Mouse (Mus musculus) kidney, postnatal 0 days (tissue): Measurements from ENCODE around the gene Ppp1ca. TPM values are rescaled to one million over a fixed set of nuclear protein-coding genes. Genes with fewer than 3 reads are reported as not detected.
A peak's percentile ranks its signal among the peaks of the same experiment; 100 is the strongest.

Experiments used
- ATAC-seq: fragments of 200-750 bp; cut with Nextera tagmentation; replicated peaks from 2 replicates; pipeline ENCODE4 v1.8.0; 2017; ENCODE audit warnings: low read depth, moderate number of reproducible peaks, moderate TSS enrichment, moderate library complexity; ENCODE audit not compliant: low FRiP score
- DNase-seq: peaks from one replicate; pipeline ENCODE4 v3.0.0-alpha.2; 2016; ENCODE audit warnings: low spot score
- H3K27ac ChIP-seq: fragments of 300-500 bp; sonication (generic); 2 replicates; pipeline ENCODE4 v1.5.1; 2014; ENCODE audit warnings: mild to moderate bottlenecking
- H3K27me3 ChIP-seq: fragments of 300-500 bp; sonication (generic); 2 replicates; pipeline ENCODE4 v1.6.1; 2014; ENCODE audit warnings: low read length, mixed read lengths; ENCODE audit not compliant: insufficient read depth
- H3K36me3 ChIP-seq: fragments of 300-500 bp; sonication (generic); 2 replicates; pipeline ENCODE4 v1.6.1; 2014; ENCODE audit warnings: low read length, mixed read lengths; ENCODE audit not compliant: insufficient read depth
- H3K4me1 ChIP-seq: fragments of 300-500 bp; sonication (generic); replicated peaks from 2 replicates; pipeline ENCODE4 v1.6.1; 2014; ENCODE audit warnings: antibody characterized with exemption, low read length, mixed read lengths; ENCODE audit not compliant: insufficient read depth
- H3K4me2 ChIP-seq: fragments of 300-500 bp; sonication (generic); 2 replicates; pipeline ENCODE4 v1.6.1; 2014; ENCODE audit warnings: mild to moderate bottlenecking, low read length, moderate library complexity, mixed read lengths
- H3K4me3 ChIP-seq: fragments of 300-500 bp; sonication (generic); replicated peaks from 2 replicates; pipeline ENCODE4 v1.5.1; 2014; ENCODE audit warnings: low read depth, low read length
- H3K9ac ChIP-seq: fragments of 300-500 bp; sonication (generic); 2 replicates; pipeline ENCODE4 v1.6.1; 2014; ENCODE audit warnings: low read depth, low read length
- H3K9me3 ChIP-seq: fragments of 300-500 bp; sonication (generic); replicated peaks from 2 replicates; pipeline ENCODE4 v1.6.1; 2016; ENCODE audit warnings: low read length, inconsistent platforms, mixed read lengths
- CTCF ChIP-seq: IDR thresholded peaks from 2 replicates; pipeline ENCODE4 v1.5.1; 2016; ENCODE audit warnings: antibody characterized with exemption, low read depth, mild to moderate bottlenecking, moderate library complexity
- WGBS: fragments of 180-500 bp; shearing (Covaris S2); extraction: QIAGEN DNeasy Blood & Tissue Kit; methylation state at CpG from one replicate; pipeline ENCODE4 v1.1.7; 2014; 5-methylcytosine and 5-hydroxymethylcytosine counted together
- polyA plus RNA-seq: library from polyadenylated mRNA; unstranded; fragments of >200 nt; fragmentation: Nextera tagmentation; extraction: Ambion mirVana; gene quantifications from 2 replicates; pipeline ENCODE4 v1.2.1, GENCODE M21; 2015

The Ppp1ca gene
- polyA plus RNA-seq, 1 experiment from 2014 or later, result 804 TPM

- Histone ChIP-seq H3K4me3 (no peak overlapping the region), H3K9ac (no peak overlapping the region), H3K27ac (no peak overlapping the region), H3K4me2 (no peak overlapping the region), H3K36me3 (no peaks in the 10 kb centered on the region), H3K27me3 (0 out of 2 replicates have a peak, but pooled peaks cover under 1% of the 10 kb centered on the region), H3K9me3 (no peaks in the 10 kb centered on the region), H3K4me1 (peaks cover 9% of the 10 kb centered on the region)
- ATAC-seq (no peak; the same call in 1 of the 2 replicates), DNase-seq (peak; percentile 67)
- TF ChIP-seq CTCF, result no peak
- 42% methylated on average over 3 of the region's 3 CpGs for WGBS
Measured at GRCm38 (mm10) chr19:4181892-4182291, 10.0 kb upstream of the Ppp1ca start.

GRCm38 (mm10) chr19:4183689-4184088 is 8.2 kb upstream of the Ppp1ca start:
- Histone ChIP-seq H3K4me1 (peaks cover 9% of the 10 kb centered on the region), H3K36me3 (no peaks in the 10 kb centered on the region), H3K27me3 (no peaks in the 10 kb centered on the region), H3K9me3 (no peaks in the 10 kb centered on the region), H3K4me2 (no peak overlapping the region), H3K27ac (no peak overlapping the region), H3K4me3 (no peak overlapping the region), H3K9ac (no peak overlapping the region)
- DNase-seq, result no peak
- ATAC-seq, result no peak
- WGBS, result 92% methylated on average over 2 of the region's 2 CpGs
- no peak for TF ChIP-seq CTCF

- DNase-seq (no peak), ATAC-seq (no peak; the same call in 1 of the 2 replicates)
- Histone ChIP-seq H3K4me3 (no peak overlapping the region), H3K9me3 (no peaks in the 10 kb centered on the region), H3K27me3 (no peaks in the 10 kb centered on the region), H3K27ac (peak overlapping the region; percentile 63; the same call in 1 of the 2 replicates), H3K4me2 (no peak overlapping the region), H3K4me1 (peaks cover 9% of the 10 kb centered on the region), H3K9ac (peak overlapping the region; percentile 14; the same call in 1 of the 2 replicates), H3K36me3 (no peaks in the 10 kb centered on the region)
- no peak for TF ChIP-seq CTCF
- WGBS, result 41% methylated on average over 15 of the region's 15 CpGs
Measured at GRCm38 (mm10) chr19:4184976-4185975, 6.6 kb upstream of the Ppp1ca start.

GRCm38 (mm10) chr19:4187303-4187702 is 4.6 kb upstream of the Ppp1ca start:
- Histone ChIP-seq H3K36me3 (no peaks in the 10 kb centered on the region), H3K4me3 (no peak overlapping the region), H3K27ac (no peak overlapping the region), H3K4me2 (no peak overlapping the region), H3K9ac (no peak overlapping the region), H3K27me3 (no peaks in the 10 kb centered on the region), H3K4me1 (peaks cover 22% of the 10 kb centered on the region), H3K9me3 (no peaks in the 10 kb centered on the region)
- ATAC-seq, result no peak
- TF ChIP-seq CTCF, result no peak
- WGBS, result 63% methylated on average over 3 of the region's 3 CpGs
- no peak for DNase-seq

- no peak overlapping the region for H3K4me2 ChIP-seq
- no peak overlapping the region for H3K9ac ChIP-seq
- H3K36me3 ChIP-seq, result peaks cover 4% of the 10 kb centered on the region
- no peak overlapping the region for H3K4me3 ChIP-seq
- H3K4me1 ChIP-seq, result peaks cover 28% of the 10 kb centered on the region
- H3K9me3 ChIP-seq, result no peaks in the 10 kb centered on the region
- DNase-seq, result no peak
- no peaks in the 10 kb centered on the region for H3K27me3 ChIP-seq
- WGBS, result 90% methylated on average over 12 of the region's 12 CpGs
- ATAC-seq, result no peak
- no peak overlapping the region for H3K27ac ChIP-seq
- TF ChIP-seq CTCF, result no peak
Measured at GRCm38 (mm10) chr19:4189051-4189620, 2.7 kb upstream of the Ppp1ca start.

GRCm38 (mm10) chr19:4190831-4191334 is 982 bp upstream of the Ppp1ca start, which contains the start of gene Tbc1d10c:
Gene Tbc1d10c, minus strand, starts transcription at chr19:4191284.
- Histone ChIP-seq H3K4me2 (peak within 1 kb of the TSS; percentile 83), H3K27me3 (no peaks in the 10 kb centered on the region), H3K4me1 (peaks cover 18% of the 10 kb centered on the region), H3K36me3 (peaks cover 20% of the 10 kb centered on the region), H3K9me3 (no peaks in the 10 kb centered on the region), H3K9ac (peak within 1 kb of the TSS; percentile 99), H3K27ac (peak within 1 kb of the TSS; percentile 98), H3K4me3 (peak within 1 kb of the TSS; percentile 94)
- no peak for ATAC-seq
- no peak for TF ChIP-seq CTCF
- 25% methylated on average over 4 of the region's 4 CpGs for WGBS
- DNase-seq, result no peak
